Mouse (Mus musculus): ENCODE results near the gene BC051142.

GRCm38 (mm10) chr17:34457668-34458067 lies 59.0 kb downstream of the BC051142 start:
- TF ChIP-seq CTCF (IDR thresholded peaks at IDR 0.05; ENCODE audit: low read depth, low read length) (no peak), POLR2A (IDR thresholded peaks at IDR 0.05; ENCODE audit: borderline replicate concordance, low read depth, low read length) (no peak)

All from bone marrow macrophage, adult 2 months (primary cell).